Mouse (Mus musculus): ENCODE measurements around the gene Prr15l.

The Prr15l gene

DNA sequence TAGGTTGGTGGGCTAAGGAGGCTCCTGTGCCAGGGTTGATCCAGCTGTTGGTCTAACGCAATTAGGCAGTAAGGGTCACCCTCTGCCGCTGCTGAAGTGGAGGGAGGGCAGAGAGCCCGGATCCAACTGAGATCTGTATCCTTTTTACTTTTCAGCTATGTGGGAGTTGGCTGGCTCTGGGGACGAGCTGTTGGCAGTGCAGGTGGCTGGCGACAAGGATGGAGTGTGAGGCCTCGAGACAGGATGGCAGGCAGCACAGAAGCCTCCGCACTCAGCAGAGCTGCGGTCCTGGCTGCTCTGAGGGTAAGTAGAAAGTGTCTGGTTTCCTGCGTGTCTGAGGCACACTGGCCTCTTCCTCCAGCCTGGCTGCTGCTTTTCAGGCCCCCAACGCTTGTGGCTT, 24.5 kb downstream of the Prr15l start:
- peak; percentile 52 for DNase-seq

DNA sequence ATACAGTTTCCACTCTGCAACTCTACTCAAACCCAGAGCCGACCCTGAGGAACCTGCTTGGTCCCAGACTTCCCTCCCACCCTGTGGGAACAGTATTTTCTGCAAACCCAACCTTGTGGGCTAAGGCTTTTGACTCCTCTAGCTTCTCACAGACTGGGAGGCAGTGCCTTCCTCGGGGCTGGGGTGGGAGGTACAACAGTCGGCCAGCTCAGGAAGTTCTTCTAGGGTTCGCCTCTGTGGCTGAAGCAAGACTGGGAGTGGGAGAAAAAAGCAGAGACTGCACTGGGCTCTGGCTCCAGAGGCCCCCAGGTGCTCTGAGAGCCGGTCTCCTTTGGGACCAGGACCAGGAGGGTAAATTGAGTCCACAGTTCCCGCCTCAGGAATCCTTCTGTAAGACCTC, 25.0 kb downstream of the Prr15l start:
- DNase-seq: peak; percentile 45

DNA sequence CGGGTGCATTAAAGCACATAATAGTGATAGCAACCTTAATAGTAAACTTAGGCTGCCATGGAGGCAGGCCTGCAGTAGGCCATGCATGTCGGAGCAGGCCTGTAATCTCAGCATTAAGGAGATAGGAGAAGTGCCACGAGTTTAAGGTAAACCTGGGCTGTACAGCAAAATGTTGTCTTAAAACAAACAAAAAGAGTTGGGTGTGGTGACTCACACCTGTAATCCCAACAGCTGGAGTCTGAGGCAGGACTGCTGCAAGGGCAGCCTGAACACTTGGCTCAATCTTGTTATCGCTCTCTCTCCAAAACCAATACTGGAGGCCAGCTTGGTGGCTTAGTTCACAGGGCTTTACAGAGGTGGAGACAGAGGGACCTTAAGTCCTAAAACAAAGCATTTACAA, 27.2 kb downstream of the Prr15l start:
- no peak for DNase-seq

DNA sequence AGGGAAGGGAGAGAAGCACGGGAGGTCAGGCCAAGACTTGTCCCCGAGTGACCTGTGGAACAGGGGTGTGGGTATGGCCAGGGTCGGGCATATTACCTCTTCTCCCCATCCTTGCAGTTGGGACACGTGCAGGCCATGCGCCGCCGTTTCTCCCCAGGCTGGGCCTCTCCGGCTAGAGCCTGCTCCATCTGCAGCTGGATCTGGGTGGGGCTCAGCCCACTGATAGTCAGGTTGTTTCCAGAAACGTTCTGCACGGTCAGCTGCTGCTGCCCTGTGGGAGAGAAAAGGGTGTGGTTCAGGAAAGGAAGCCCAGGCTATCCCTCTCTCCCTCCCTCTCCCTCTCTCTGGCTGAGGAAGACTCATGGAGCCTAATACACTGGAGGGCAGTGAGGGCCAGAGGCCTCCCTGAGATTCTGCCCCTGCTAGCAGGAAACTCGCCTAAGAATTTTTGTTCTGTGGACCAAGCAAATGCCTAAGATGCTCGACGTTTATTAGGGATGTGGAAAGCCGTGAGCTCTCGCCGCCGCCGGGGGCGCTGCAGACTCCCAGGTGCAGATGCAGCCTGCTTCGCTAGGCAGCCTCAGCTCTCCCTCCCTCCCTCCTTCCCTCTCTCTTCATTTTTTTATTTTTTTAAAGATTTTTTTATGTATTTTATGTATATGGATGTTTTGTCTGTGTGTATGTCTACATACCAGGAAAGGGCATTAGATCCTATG, 28.3 kb downstream of the Prr15l start:
- no peak for DNase-seq

DNA sequence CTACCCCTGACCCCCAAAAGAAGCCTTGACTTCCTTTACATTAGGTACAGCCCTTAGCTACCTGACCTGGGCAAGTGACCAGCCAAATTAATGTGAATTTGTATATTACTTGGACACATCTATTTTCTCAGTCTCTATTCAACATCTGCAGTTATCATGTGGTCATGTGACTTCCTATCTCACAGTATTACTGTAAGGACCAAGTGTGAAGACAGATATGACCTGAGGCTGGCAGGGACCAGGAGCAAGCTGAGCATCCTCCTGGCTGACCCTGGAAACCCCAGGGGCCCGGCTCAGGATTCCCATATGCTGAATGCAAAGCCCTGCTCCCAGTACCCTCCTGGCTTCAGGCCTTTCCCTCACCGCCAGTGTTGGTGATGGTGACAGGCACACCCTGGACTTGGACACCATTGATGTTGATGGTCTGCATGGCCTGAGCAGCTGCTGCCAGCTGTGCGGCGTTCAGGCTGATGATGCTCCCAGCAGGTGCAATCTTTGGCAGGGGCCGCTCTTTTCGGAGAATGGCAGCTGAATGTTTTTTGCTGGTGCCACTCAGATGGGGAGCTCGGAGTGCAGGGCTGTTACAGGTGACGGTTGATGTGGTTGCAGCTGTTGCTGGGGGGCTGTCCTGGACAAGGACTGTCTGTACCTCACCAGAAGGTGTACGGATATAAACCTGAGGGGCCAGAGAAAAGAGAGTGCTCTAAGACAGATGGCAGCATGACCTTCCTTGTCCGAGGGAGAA, 29.3 kb downstream of the Prr15l start:
- DNase-seq: peak; percentile 69

DNA sequence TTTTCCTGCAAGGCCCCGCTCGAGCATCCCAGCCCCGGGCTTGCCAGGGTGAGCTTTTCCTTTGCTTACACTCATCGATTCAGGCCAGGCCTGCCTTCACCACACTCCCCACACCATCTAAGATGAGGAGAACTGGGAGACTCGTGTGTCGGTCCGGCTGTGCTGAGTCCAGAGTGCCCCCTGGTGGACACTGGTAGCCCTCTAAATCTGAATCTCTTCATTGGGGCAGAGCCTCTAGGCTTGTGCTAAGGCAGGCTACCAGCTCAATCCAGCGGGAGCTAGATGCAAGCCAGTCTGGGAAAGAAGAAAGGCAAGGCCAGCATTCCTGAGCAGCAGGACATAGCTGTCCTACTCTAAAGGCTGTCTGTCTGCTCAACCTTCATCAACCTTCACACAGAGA, 35.7 kb downstream of the Prr15l start:
- DNase-seq: peak; percentile 89

DNA sequence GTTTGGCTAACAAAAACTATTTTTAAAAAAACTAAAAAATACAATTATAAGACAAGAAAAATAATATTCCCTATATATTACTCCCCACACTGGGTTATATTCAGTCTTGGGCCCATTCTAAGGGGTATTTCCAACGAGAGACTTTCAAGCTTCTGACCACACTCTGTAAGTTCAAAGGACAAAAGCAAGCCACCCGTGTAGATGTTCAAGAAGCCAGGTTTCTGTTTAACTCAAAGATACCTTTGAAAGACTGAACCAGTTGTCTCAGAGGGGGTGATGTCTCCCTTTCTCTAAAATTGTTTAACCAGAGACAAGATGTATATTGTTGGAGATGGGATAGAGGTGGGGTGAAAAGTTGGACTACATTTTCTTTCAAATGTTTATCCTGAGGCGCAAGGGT, 38.3 kb downstream of the Prr15l start:
- no peak for DNase-seq

DNA sequence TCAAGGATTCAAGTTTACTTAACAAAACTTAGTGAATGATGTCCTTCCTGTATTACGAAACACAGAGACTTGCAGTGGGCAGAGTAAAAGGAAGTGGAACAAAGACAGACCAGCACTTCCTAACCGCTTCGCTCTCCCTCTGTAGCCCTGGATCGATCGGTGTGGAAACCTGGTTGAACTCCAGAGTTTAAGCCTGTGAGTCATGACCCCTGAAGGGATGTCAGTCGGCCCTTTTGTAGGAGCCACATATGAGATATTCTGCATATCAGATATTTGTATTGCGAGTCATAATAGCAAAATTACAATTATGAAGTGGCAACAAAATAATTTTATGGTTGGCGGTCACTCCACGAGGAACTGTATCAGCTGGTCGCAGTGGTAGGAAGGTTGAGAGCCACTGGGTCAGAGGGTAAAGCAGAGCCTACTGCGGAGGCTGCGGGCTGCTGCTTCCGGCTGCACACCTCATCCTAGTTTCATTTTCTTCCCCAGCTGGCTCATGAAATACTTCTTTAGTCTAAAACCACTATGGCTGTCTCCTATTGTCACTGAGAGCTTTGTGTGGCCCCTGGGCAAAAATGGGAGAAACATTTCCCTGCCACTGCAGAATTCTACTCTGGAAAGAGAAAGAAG, 39.1 kb downstream of the Prr15l start:
- DNase-seq: peak; percentile 67

DNA sequence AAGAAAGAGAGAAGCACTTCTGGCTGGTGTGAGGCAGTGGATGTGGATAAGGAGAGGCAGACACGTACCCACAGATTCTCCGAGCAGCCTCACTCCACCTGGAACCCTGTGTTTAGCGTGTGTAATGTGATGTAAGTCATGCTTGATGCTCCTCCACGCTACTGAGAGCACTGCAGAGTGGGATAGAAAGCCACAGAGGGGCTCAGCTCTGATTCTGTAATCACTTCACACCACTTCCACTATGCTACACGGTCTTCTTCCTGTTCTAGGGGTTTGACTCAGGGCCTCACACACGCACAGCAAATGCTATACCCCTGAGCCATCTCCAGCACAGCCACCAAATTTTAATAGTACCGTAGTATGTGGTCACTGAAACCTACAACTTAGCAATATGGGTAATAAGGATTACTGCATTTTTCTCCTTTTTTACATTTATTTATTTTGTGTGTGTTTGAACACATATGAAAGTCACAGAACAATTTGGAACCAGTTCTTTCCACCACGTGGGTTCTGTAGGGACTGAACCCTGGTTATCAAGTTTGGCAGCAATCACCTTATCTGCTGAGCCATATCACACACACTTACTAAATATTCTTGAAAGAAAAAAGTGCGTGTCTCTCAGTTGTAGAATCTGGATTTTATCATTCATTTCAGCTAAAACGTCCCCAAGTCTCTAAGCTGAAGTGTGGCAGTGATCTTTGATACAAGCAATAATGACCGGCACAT, 39.8 kb downstream of the Prr15l start:
- DNase-seq: no peak

DNA sequence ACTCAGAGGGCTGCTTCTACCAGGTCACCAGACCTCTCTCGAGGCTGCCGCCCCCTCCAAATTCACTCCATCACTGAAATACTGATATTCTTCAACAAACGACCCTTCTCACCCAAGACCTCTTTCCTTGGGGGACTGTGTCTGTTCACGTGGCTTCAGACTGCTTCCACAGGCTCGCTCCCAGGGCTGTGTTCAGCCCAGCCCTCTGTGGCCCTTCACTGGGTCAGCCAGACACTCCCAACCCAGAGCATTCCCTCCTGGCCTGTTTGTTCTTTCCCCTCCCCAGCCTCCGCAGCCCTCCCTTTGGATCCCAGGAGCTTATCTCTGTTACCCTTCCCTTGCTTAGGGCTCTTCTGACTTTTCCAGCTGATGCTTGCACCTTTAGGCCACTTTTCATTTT, 40.6 kb downstream of the Prr15l start:
- DNase-seq: no peak

DNA sequence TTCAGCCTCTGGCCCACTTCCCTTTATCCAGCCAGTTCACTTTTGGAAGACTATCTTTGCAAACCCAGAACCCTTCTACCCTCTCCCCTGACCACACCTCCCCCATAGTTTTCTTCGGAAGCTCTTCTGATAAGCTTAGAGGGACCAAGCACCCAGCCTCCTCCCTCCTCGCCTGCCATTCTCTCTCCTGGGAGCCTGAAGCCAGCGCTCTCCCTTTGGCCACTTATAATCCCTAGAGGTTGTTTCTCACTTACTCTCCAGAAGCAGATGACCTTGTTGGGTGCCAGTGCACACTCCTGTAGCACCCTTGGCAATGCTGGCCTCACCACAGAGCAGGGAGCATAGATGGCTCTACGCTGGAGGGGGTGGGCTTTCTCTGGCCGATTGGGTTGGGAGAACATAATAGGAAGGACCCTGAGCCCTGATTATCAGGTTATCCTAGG, 41.4 kb downstream of the Prr15l start:
- DNase-seq: no peak

DNA sequence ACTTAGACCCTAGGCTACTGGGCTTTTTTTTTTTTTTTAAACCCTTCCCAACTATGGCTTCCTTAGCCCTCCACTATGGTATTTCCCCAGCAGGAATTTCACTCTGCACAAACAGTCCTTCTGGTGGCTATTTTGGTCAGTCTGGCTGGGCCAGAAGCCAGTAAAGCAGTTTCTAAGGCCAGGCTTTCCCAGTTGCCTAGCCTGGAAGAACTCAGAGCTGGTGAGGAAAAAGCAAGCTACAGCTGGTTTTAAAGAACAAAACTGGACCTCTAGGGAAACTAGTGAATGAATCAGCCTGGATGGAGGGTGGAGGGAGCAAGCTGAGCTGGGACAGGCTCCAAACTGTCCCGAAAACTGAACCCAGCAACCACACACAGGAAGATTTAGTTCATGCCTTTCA, 41.8 kb downstream of the Prr15l start:
- no peak for DNase-seq

DNA sequence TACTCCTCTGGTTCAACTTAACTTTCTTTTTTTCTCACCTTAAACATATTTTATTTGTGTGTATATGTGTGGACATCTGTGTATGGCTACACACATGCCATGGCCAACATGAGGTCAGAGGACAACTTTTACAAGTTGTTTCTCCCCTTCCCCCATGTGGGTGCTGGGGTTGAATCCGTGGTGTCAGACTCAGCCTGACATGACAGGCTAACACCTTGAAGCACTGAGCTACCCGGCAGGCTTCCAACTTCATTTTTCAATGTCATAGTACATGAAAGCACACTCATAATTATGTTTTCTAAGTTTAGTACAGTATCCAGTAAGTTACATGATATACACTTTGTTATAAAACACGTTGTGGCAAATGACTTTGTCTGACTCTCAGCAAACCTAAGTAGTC, 42.4 kb downstream of the Prr15l start:
- no peak for DNase-seq

DNA sequence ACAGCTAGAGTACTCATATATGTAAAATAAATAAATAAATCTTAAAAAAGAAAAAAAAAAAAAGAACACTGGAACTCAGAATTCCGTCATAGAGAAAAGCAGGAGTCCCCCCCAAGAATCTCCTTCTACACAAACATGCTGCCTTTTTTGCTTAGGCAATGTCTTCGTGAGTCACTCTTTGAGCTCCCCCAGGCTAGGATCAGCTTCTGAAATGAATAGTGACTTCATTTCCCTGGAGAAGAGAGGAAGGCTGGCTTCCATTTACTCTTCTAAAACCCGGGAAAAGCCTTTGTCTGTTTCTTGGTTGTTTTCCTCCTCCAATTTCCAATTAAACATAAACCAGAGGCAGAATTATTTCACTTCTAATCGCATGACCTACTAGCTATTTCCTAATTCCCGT, 45.0 kb downstream of the Prr15l start:
- DNase-seq: no peak

DNA sequence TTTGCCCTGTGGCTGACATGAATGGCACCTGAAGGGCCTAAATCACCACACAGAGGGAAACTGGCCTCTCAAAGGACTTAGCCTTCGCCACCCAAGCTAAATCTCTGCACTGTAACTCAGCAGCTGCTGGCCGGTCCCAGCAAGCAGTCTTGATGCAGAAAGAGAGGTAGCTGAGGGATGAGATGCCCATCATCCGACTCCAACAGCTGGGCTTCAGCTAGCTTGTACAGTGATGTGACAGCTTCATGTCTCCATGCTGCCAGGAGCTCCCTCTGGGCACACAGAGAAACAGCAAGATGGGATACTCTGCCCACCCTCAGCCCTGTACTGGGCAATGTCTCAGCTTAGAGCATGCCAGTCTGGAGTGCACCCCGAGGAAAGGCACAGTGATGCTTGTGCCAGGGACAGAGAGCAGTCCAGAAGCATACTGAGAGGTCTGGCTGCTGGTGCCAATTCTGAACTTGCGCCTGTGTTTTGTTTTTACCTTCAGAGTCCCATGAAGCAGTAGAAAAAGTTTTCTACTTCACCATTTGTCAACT, 45.6 kb downstream of the Prr15l start:
- DNase-seq: no peak

DNA sequence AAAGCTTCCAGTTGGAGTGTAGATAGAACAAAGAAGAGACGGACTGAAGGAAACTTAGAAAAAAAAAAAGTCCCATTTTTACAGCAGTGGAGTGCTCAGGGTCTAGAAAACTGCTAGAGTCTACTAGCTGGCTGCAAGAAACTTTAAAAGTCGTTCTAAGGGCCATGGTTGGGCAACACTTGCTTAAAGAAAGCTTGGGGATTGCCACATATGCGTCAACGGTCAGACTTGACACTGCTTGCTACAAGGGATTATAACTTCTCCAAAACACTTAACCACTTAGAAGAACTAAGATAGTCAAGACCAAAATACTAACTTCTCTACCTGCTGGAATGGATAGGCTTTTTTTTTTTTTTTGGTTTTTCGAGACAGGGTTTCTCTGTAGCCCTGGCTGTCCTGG, 46.9 kb downstream of the Prr15l start:
- DNase-seq: no peak

DNA sequence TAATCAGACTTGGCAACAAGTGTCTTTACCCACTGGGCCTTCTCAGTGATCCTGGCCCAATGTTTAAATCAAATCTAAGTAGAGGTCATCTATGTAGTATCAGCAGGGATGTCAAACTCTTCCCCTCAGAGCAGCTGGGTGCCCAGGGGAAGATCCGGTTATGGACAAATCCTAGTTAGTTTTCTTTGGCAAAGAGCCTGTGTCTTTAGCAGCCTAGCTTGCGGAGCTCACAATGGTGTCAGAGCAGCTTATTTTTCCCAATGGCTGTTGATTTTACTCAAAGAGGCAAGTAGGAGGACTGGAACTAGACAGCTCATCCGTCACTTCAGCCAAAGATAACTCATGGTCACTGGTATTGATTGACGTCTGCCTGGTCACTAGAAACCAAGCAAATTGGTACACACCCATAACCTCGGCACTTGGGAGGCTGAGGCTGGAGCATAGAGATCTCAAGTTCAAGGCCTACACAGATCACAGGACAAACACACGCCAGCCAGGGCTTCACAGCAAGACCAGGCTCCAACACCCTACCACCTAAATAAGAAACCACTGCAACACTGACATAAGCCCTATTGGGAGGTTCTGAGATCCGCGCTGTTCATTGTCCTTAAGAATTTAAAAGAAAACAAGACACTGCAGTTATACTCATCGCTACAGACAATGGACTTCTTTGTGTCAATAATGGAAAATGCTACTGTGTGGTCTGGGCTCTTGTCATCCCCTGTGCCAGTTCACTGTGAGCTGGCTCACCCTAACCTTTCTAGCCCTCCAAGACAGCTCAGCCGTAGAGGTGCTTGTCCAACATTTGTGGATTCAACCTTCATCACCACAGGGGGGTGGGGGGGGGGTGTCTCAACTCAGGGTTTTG, 47.8 kb downstream of the Prr15l start:
- no peak for DNase-seq

DNA sequence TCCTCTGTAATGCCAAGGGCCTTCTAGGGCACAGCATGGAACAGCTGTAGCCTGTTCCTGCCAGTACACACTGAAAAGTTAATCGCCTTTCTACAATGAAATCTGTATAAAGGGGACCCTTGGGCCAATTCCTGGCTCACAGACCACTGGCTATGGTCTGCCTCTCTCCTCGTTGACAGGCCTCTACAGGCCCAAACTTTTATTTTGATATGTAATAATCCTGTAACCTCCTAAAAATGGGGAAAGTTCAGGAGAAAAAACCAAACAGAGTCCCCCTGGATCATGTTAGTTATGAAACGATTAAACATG, 48.4 kb downstream of the Prr15l start:
- no peak for DNase-seq

DNA sequence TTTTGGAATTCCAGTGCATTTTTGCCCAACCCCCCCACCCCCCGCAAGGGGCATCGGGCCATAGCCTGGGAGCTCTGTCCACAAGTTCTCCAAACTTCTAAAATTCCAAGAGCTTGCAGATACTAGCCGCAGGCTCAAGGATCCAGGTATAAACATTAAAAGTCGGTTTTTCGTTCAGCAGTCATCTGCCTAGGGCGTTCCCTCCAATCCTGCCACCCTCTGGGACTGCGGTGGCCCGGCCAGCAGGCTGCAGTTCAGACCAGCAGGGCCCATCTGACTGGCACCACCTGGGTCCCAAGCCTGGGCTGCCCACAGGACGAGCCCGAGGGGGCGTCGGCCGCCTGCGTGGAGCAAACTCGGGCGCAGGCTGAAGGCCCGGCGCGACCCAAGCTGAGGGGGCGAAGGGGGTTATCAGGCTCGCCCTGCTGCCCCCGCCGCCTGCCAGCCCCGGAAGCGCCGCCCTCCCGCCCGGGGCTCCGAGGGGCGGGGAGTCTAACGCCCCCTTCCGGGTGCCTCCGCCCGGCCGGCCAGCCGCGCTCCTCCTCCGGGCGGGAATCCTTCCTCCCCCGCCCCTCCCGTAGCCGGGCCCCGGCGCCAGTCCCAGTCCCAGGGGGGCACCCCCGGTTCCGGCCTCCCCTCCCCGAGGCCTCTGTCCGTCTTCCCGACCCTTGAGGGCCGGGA, 49.1 kb downstream of the Prr15l start:
- peak; percentile 92 for DNase-seq

DNA sequence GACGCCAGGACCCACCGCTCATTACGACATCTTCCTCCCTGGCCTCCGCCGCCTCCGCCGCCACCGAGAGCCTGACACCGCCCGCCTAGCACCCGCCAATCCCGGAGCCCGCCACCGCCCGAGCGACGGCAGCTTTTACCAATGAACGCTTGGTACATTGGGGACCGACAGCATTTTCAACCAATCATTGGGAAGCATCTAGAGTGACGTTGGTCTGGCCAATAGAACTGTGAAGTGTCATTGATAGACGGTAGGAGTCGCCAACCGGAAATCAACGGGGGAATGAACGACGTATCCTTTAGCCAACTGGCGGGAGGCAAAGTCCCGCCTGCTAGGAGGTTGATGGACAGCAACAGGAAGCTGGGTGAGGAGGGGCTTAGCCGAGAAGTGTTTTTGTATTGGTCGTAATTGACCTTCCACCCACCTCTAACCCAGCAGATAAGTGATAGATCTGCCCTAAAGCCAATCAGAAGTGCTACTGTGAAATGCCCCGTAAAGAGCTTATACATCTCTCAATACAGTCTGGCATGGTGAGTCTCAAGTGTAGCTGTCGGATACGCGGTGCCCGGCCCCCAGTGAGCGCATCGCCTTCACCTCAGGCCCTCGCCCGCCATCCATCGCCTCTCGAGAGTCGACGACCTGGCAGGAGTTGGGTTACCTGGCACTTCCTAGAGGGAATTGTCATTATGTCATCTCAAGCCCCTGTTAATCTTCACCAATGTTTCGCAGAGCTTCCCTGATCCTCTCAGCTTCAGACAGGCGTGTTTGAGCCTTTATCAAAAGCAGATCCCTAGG, 49.9 kb downstream of the Prr15l start:
- DNase-seq: peak; percentile 98

Data from thymus, postnatal 25 days (tissue).